Mouse (Mus musculus) CH12.LX (cell line): ENCODE results near the gene E130208F15Rik. TPM values are rescaled to one million over a fixed set of nuclear protein-coding genes. Genes with fewer than 3 reads are reported as not detected.

ENCODE experiments used
- DNase-seq: peaks from one replicate; pipeline ENCODE4 v3.0.0-alpha.2; 2013; ENCODE audit errors: extremely low read depth
- H3K27ac ChIP-seq: 2 replicates; pipeline ENCODE4 v1.5.1; 2012; ENCODE audit warnings: low read depth, mild to moderate bottlenecking, control low read depth, moderate library complexity; ENCODE audit not compliant: insufficient read depth
- H3K27me3 ChIP-seq: replicated peaks from 2 replicates; pipeline ENCODE3; 2012; ENCODE audit warnings: inconsistent platforms
- H3K36me3 ChIP-seq, 2 experiments: replicated peaks in 1 of 2; 2 replicates each; pipeline versions ENCODE3 to v1.6.1; 2012; ENCODE audit warnings: inconsistent platforms in 1 of 2, low read length in 1 of 2, mild to moderate bottlenecking in 1 of 2, mixed read lengths in 1 of 2, moderate library complexity in 1 of 2; ENCODE audit not compliant: control insufficient read depth in 1 of 2, insufficient read depth in 1 of 2
- H3K4me1 ChIP-seq, 2 experiments: 2 replicates each; pipeline ENCODE4 v1.6.1; 2012; ENCODE audit warnings: inconsistent platforms in 1 of 2, moderate library complexity in 1 of 2; ENCODE audit not compliant: insufficient read depth in 2 of 2, control insufficient read depth in 1 of 2
- H3K4me2 ChIP-seq: 2 replicates; pipeline ENCODE4 v1.6.1; 2012; ENCODE audit warnings: low read depth, mild to moderate bottlenecking, control low read depth; ENCODE audit not compliant: poor library complexity, insufficient read depth, severe bottlenecking
- H3K4me3 ChIP-seq, 3 experiments: fragments of 150-350 bp in 1 of 3; sonication (generic) in 1 of 3; replicated peaks in 1 of 3; 2 replicates each; pipeline versions ENCODE3 to v1.5.1; 2011 to 2012; ENCODE audit warnings: low read depth in 2 of 3, low read length in 2 of 3, mild to moderate bottlenecking in 2 of 3, moderate library complexity in 2 of 3, control low read depth in 1 of 3, improper control_type of control experiment in 1 of 3, inconsistent platforms in 1 of 3, mixed read lengths in 1 of 3; ENCODE audit not compliant: poor library complexity in 1 of 3
- H3K79me2 ChIP-seq: replicated peaks from 2 replicates; pipeline ENCODE4 v1.6.1; 2012; ENCODE audit warnings: mild to moderate bottlenecking, moderate library complexity; ENCODE audit not compliant: control insufficient read depth, poor library complexity, insufficient read depth, severe bottlenecking; ENCODE audit errors: extremely low read depth
- H3K9ac ChIP-seq: 2 replicates; pipeline ENCODE4 v1.6.1; 2012; ENCODE audit warnings: low read depth, mild to moderate bottlenecking, control low read depth, moderate library complexity; ENCODE audit not compliant: insufficient read depth
- H3K9me3 ChIP-seq: replicated peaks from 2 replicates; pipeline ENCODE3; 2012; ENCODE audit warnings: low read length, inconsistent platforms, mixed read lengths
- BHLHE40 ChIP-seq: IDR thresholded peaks from 2 replicates; pipeline ENCODE4 v1.6.1; 2011; ENCODE audit warnings: mild to moderate bottlenecking, low read depth, low read length, improper control_type of control experiment
- CHD1 ChIP-seq: IDR thresholded peaks from 2 replicates; pipeline ENCODE4 v1.6.1; 2012; ENCODE audit warnings: low read depth, low read length, improper control_type of control experiment, inconsistent platforms
- CTCF ChIP-seq, 2 experiments: IDR thresholded peaks in 1 of 2; conservative IDR thresholded peaks in 1 of 2; 2 replicates each; pipeline ENCODE4 v1.5.1; 2011 to 2012; ENCODE audit warnings: low read depth in 2 of 2, low read length in 2 of 2, improper control_type of control experiment in 1 of 2, inconsistent platforms in 1 of 2, mild to moderate bottlenecking in 1 of 2, moderate library complexity in 1 of 2
- ELF1 ChIP-seq: IDR thresholded peaks from 2 replicates; pipeline ENCODE4 v1.6.1; 2014; ENCODE audit warnings: low read depth, mild to moderate bottlenecking, inconsistent platforms, low read length, improper control_type of control experiment
- ETS1 ChIP-seq: conservative IDR thresholded peaks from 2 replicates; pipeline ENCODE4 v1.6.1; 2012; ENCODE audit warnings: low read depth, mild to moderate bottlenecking, inconsistent platforms, low read length, improper control_type of control experiment, moderate library complexity
- IRF4 ChIP-seq: IDR thresholded peaks from 2 replicates; pipeline ENCODE4 v1.6.1; 2014; ENCODE audit warnings: low read depth, mild to moderate bottlenecking, inconsistent platforms, low read length, improper control_type of control experiment
- JUN ChIP-seq: IDR thresholded peaks from 2 replicates; pipeline ENCODE4 v1.6.1; 2011; ENCODE audit warnings: low read depth, mild to moderate bottlenecking, low read length, improper control_type of control experiment, moderate library complexity; ENCODE audit not compliant: insufficient read depth
- KAT2A ChIP-seq: IDR thresholded peaks from 2 replicates; pipeline ENCODE4 v1.6.1; 2012; ENCODE audit warnings: low read length, improper control_type of control experiment, inconsistent platforms; ENCODE audit not compliant: insufficient replicate concordance
- MAFK ChIP-seq: IDR thresholded peaks from 2 replicates; pipeline ENCODE4 v1.6.1; 2011; ENCODE audit warnings: low read length, improper control_type of control experiment; ENCODE audit not compliant: insufficient replicate concordance
- MAX ChIP-seq: IDR thresholded peaks from 2 replicates; pipeline ENCODE4 v1.6.1; 2011; ENCODE audit warnings: low read length, improper control_type of control experiment
- MAZ ChIP-seq: IDR thresholded peaks from 2 replicates; pipeline ENCODE4 v1.6.1; 2012; ENCODE audit warnings: low read depth, mild to moderate bottlenecking, inconsistent platforms, low read length, improper control_type of control experiment, moderate library complexity
- MEF2A ChIP-seq: IDR thresholded peaks from 2 replicates; pipeline ENCODE4 v1.6.1; 2014; ENCODE audit warnings: low read depth, mild to moderate bottlenecking, inconsistent platforms, low read length, improper control_type of control experiment, borderline replicate concordance
- NELFE ChIP-seq: IDR thresholded peaks from 2 replicates; pipeline ENCODE4 v1.6.1; 2011; ENCODE audit warnings: low read depth, low read length, improper control_type of control experiment
- NRF1 ChIP-seq: IDR thresholded peaks from 2 replicates; pipeline ENCODE4 v1.6.1; 2014; ENCODE audit warnings: low read depth, mild to moderate bottlenecking, inconsistent platforms, low read length, improper control_type of control experiment, moderate library complexity
- PAX5 ChIP-seq: IDR thresholded peaks from 2 replicates; pipeline ENCODE4 v1.6.1; 2012; ENCODE audit warnings: low read length, inconsistent platforms, mixed read lengths
- POLR2A ChIP-seq: IDR thresholded peaks from 2 replicates; pipeline ENCODE4 v1.6.1; 2011; ENCODE audit warnings: low read depth, mild to moderate bottlenecking, improper control_type of control experiment, low read length
- RAD21 ChIP-seq: IDR thresholded peaks from 2 replicates; pipeline ENCODE4 v1.6.1; 2011; ENCODE audit warnings: low read depth, mild to moderate bottlenecking, low read length, improper control_type of control experiment, moderate library complexity
- SIN3A ChIP-seq: IDR thresholded peaks from 2 replicates; pipeline ENCODE4 v1.6.1; 2012; ENCODE audit warnings: low read length, improper control_type of control experiment, inconsistent platforms
- SMC3 ChIP-seq: IDR thresholded peaks from 2 replicates; pipeline ENCODE4 v1.6.1; 2011; ENCODE audit warnings: low read depth, low read length, improper control_type of control experiment
- TBP ChIP-seq: conservative IDR thresholded peaks from 2 replicates; pipeline ENCODE4 v1.6.1; 2011; ENCODE audit warnings: low read depth, low read length, improper control_type of control experiment
- USF2 ChIP-seq: conservative IDR thresholded peaks from 2 replicates; pipeline ENCODE4 v1.6.1; 2011; ENCODE audit warnings: low read depth, low read length, improper control_type of control experiment
- ZC3H11A ChIP-seq: IDR thresholded peaks from 2 replicates; pipeline ENCODE4 v1.6.1; 2012; ENCODE audit warnings: low read depth, mild to moderate bottlenecking, inconsistent platforms, low read length, improper control_type of control experiment
- ZKSCAN1 ChIP-seq: IDR thresholded peaks from 2 replicates; pipeline ENCODE4 v1.6.1; 2012; ENCODE audit warnings: low read depth, inconsistent platforms, low read length, improper control_type of control experiment, borderline replicate concordance
- ZMIZ1 ChIP-seq: IDR thresholded peaks from 2 replicates; pipeline ENCODE4 v1.6.1; 2012; ENCODE audit warnings: low read depth, mild to moderate bottlenecking, inconsistent platforms, low read length, improper control_type of control experiment
- ZNF384 ChIP-seq: IDR thresholded peaks from 2 replicates; pipeline ENCODE4 v1.6.1; 2012; ENCODE audit warnings: low read depth, low read length, improper control_type of control experiment, inconsistent platforms
- dilution Hi-C: fragments of 300-500 bp; cut with MboI; formaldehyde crosslinking; loops from 2 replicates; pipeline ENCODE4 v1.14.3; 2020; ENCODE audit warnings: low sequenced_read_pairs; ENCODE audit not compliant: extremely low pct_unique_long_range_greater_than_20kb, extremely low pct_ligation_motif_present
- in situ Hi-C: fragments of 300-500 bp; cut with MboI; formaldehyde crosslinking; loops from 3 replicates; pipeline ENCODE4 v1.14.3; 2019; ENCODE audit warnings: low sequenced_read_pairs, low pct_ligation_motif_present, low pct_unique_long_range_greater_than_20kb, mixed read lengths
- polyA plus RNA-seq: library from polyadenylated mRNA; unstranded; fragments of >175 nt; gene quantifications from 2 replicates; pipeline ENCODE4 v1.2.1, GENCODE M21; 2012; ENCODE audit warnings: low read depth; ENCODE audit not compliant: insufficient read length
- total RNA-seq, 2 experiments: library from RNA; depleted of rRNA; stranded (reverse); fragments of 300-350 nt in 1 of 2; fragments of >200 nt in 1 of 2; gene quantifications; 2 replicates each; pipeline ENCODE4 v1.2.3; 2012 to 2014

The E130208F15Rik gene
- total and polyA plus RNA-seq, 3 experiments = 0.70 to 9.7 (median 5.6) TPM

GRCm38 (mm10) chr7:30347828-30348227, 26.3 kb downstream of the E130208F15Rik start (continued):
- TF ChIP-seq TBP = no peak
- no peak for TF ChIP-seq NRF1
- no peak for TF ChIP-seq MAFK
- no peak for TF ChIP-seq ZC3H11A
- no peak for TF ChIP-seq ETS1
- TF ChIP-seq BHLHE40 = no peak
- TF ChIP-seq ZNF384 = no peak
- TF ChIP-seq IRF4 = no peak
- peak; percentile 35; the same call in 1 of the 2 replicates for TF ChIP-seq NELFE
- no peak for TF ChIP-seq PAX5
- TF ChIP-seq JUN = no peak
- no peak for TF ChIP-seq KAT2A
- peak; percentile 63 to 89 for TF ChIP-seq CTCF (conservative IDR thresholded peaks at IDR 0.05 in 1 of 2, IDR thresholded peaks at IDR 0.05 in 1 of 2; ENCODE audit: low read depth in 2 of 2, low read length in 2 of 2)
- TF ChIP-seq MAX = peak; percentile 92
- no peak for TF ChIP-seq MAZ

GRCm38 (mm10) chr7:30353279-30353822, 31.8 kb downstream of the E130208F15Rik start:
- H3K9ac ChIP-seq = no peak overlapping the region
- DNase-seq = peak; percentile 65
- no peaks in the 10 kb centered on the region for H3K79me2 ChIP-seq
- dilution Hi-C loops (no loop called here), in situ Hi-C loops (no loop called here)
- no peaks in the 10 kb centered on the region for H3K36me3 ChIP-seq
- no peaks in the 10 kb centered on the region for H3K9me3 ChIP-seq
- H3K4me2 ChIP-seq = no peak overlapping the region
- TF ChIP-seq MAX = no peak
- TF ChIP-seq SIN3A = no peak
- TF ChIP-seq CTCF (conservative IDR thresholded peaks at IDR 0.05 in 1 of 2, IDR thresholded peaks at IDR 0.05 in 1 of 2; ENCODE audit: low read depth in 2 of 2, low read length in 2 of 2) = peak; percentile 71 to 79
- TF ChIP-seq POLR2A = no peak
- no peak for TF ChIP-seq USF2
- TF ChIP-seq CHD1 = no peak
- TF ChIP-seq ZKSCAN1 = no peak
- TF ChIP-seq NELFE = no peak
- no peak for TF ChIP-seq ELF1
- TF ChIP-seq RAD21 = peak; percentile 26
- TF ChIP-seq SMC3 = peak; percentile 45
- no peak for TF ChIP-seq ZMIZ1
- 0 out of 2 replicates have a peak, but pooled peaks have one; percentile 8 for TF ChIP-seq IRF4
- TF ChIP-seq MAFK = no peak
- no peak for TF ChIP-seq MEF2A
- peak overlapping the region in 1 of 3 experiments; percentile 26 for H3K4me3 ChIP-seq
- H3K27me3 ChIP-seq = peaks cover 95% of the 10 kb centered on the region
- H3K27ac ChIP-seq = no peak overlapping the region
- peaks cover 8 to 9% of the 10 kb centered on the region in 2 experiments for H3K4me1 ChIP-seq
